Mouse (Mus musculus) forebrain, embryonic 14.5 days (tissue): ENCODE measurements around the gene Trim32. TPM values are rescaled to one million over a fixed set of nuclear protein-coding genes. Genes with fewer than 3 reads are reported as not detected.

Experiments
- ATAC-seq: fragments of 200-750 bp; cut with Nextera tagmentation; 2 replicates; pipeline ENCODE4 v1.8.0; 2017; ENCODE audit warnings: mild to moderate bottlenecking, moderate library complexity
- DNase-seq: peaks from one replicate; pipeline ENCODE4 v3.0.0-alpha.2; 2015; ENCODE audit warnings: low spot score
- H3K27ac ChIP-seq: fragments of 300-500 bp; sonication (generic); 2 replicates; pipeline ENCODE4 v1.5.1; 2014; ENCODE audit warnings: low read depth, mild to moderate bottlenecking, control low read depth, low read length, moderate library complexity
- H3K27me3 ChIP-seq: fragments of 300-500 bp; sonication (generic); replicated peaks from 2 replicates; pipeline ENCODE4 v1.6.1; 2014; ENCODE audit warnings: low read length, control low read depth, mixed read lengths; ENCODE audit not compliant: control insufficient read depth, insufficient read depth
- H3K36me3 ChIP-seq: fragments of 300-500 bp; sonication (generic); 2 replicates; pipeline ENCODE4 v1.6.1; 2014; ENCODE audit warnings: low read length, control low read depth; ENCODE audit not compliant: control insufficient read depth, insufficient read depth
- H3K4me1 ChIP-seq: fragments of 300-500 bp; sonication (generic); 2 replicates; pipeline ENCODE4 v1.6.1; 2014; ENCODE audit warnings: antibody characterized with exemption, low read length, control low read depth; ENCODE audit not compliant: control insufficient read depth, insufficient read depth
- H3K4me2 ChIP-seq: fragments of 300-500 bp; sonication (generic); 2 replicates; pipeline ENCODE4 v1.6.1; 2014; ENCODE audit warnings: mild to moderate bottlenecking, control low read depth, low read length
- H3K4me3 ChIP-seq: fragments of 300-500 bp; sonication (generic); 2 replicates; pipeline ENCODE4 v1.5.1; 2014; ENCODE audit warnings: low read depth, low read length, control low read depth
- H3K9ac ChIP-seq: fragments of 300-500 bp; sonication (generic); 2 replicates; pipeline ENCODE4 v1.6.1; 2014; ENCODE audit warnings: mild to moderate bottlenecking, low read length, control low read depth, moderate library complexity
- H3K9me3 ChIP-seq: fragments of 300-500 bp; sonication (generic); replicated peaks from 2 replicates; pipeline ENCODE4 v1.6.1; 2016; ENCODE audit warnings: low read length, control low read depth, mixed read lengths; ENCODE audit not compliant: control insufficient read depth
- WGBS: fragments of 180-500 bp; shearing (Covaris S2); extraction: QIAGEN DNeasy Blood & Tissue Kit; methylation state at CpG from one replicate; pipeline ENCODE4 v1.1.7; 2014; 5-methylcytosine and 5-hydroxymethylcytosine counted together
- polyA plus RNA-seq: library from polyadenylated mRNA; unstranded; fragments of >200 nt; fragmentation: Nextera tagmentation; extraction: Ambion mirVana; gene quantifications from 2 replicates; pipeline ENCODE4 v1.2.1, GENCODE M21; 2014

The Trim32 gene
- polyA plus RNA-seq, 1 experiment from 2014 or later = 122 TPM

DNA sequence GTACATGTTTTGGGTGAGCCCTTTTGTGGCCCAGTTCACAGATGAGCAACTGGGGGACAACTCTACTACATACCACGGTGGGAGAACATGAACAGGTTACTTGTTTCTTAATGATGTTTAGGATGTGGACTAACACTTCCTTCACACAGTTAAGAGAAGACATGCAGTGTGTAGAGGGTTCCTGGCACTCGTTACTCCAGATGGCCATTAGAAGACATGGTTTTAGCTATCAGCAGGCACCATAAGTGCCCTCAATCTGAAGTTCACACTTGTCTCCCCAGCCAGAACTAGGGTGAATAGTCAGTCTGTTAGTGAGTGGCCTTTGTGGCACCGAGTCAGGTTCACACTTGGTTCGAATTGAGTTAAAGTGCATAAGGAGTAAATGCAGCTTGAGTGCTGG, 3.3 kb downstream of the Trim32 start:
- no peak overlapping the region for H3K4me3 ChIP-seq
- no peak overlapping the region for H3K4me2 ChIP-seq
- peaks cover 2% of the 10 kb centered on the region for H3K36me3 ChIP-seq
- H3K9ac ChIP-seq = no peak overlapping the region
- H3K4me1 ChIP-seq = peaks cover 17% of the 10 kb centered on the region
- H3K27ac ChIP-seq = no peak overlapping the region
- WGBS = 87% methylated on average over 4 of the region's 4 CpGs
- ATAC-seq (no peak), DNase-seq (no peak)
- H3K9me3 ChIP-seq = no peaks in the 10 kb centered on the region
- H3K27me3 ChIP-seq = no peaks in the 10 kb centered on the region

DNA sequence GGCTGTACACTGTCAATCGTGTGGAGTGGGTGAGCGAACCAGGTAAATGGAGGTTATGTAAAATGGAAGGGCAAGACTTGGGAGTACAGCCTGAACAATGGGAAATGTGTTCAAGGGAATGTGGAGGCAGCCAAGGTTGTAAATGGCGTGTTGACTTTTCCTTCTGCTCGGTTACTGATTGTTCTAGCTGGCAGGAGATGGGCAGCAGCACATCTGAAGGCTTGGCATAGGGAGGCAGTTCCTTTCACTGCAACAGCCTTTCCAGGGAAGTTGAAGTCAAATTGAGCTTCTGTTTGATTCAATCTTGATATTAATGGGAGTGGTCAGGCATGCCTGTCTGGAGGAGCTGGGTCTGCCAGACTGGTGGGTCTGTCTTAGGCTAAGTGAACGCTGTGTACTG, 5.5 kb downstream of the Trim32 start:
- DNase-seq = peak; percentile 22
- Histone ChIP-seq H3K4me2 (no peak overlapping the region), H3K27ac (no peak overlapping the region), H3K9ac (no peak overlapping the region), H3K4me1 (peaks cover 15% of the 10 kb centered on the region), H3K4me3 (no peak overlapping the region), H3K36me3 (peaks cover 25% of the 10 kb centered on the region), H3K9me3 (no peaks in the 10 kb centered on the region), H3K27me3 (no peaks in the 10 kb centered on the region)
- 88% methylated on average over 5 of the region's 5 CpGs for WGBS
- no peak for ATAC-seq

DNA sequence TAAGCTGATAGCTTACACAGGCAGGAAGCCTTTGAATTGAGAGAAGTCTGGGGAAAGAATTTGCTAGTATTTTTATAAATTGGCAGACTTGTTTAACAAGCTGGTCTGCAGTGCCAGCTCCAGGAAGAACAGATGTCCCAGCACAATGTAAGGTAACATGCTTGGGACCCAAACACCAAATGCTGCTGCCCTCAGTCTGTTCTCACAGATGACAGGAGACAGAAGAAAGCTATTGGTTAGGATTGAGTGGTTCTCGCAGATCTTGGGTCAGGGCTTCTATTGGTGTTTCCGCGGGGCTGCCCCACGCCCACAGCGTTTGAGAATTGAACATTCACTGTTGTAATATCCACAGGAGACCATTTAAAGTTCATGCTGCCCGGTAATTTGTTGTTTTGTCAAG, 6.1 kb downstream of the Trim32 start:
- Histone ChIP-seq H3K4me1 (peaks cover 13% of the 10 kb centered on the region), H3K36me3 (peaks cover 30% of the 10 kb centered on the region), H3K9me3 (no peaks in the 10 kb centered on the region), H3K9ac (no peak overlapping the region), H3K27ac (no peak overlapping the region), H3K4me2 (no peak overlapping the region), H3K27me3 (no peaks in the 10 kb centered on the region), H3K4me3 (no peak overlapping the region)
- DNase-seq (peak; percentile 69), ATAC-seq (peak; percentile 63)
- 61% methylated on average over 6 of the region's 6 CpGs for WGBS

DNA sequence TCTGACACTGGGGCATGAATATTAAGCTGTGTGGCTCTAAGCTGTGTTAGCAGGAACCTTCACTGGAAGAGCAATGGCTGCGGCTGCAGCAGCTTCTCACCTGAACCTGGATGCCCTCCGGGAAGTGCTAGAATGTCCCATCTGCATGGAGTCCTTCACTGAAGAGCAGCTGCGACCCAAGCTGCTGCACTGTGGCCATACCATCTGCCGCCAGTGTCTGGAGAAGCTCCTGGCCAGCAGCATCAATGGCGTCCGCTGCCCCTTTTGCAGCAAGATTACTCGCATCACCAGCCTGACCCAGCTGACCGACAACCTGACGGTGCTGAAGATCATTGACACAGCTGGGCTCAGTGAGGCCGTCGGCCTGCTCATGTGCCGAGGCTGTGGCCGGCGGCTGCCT, 8.3 kb downstream of the Trim32 start:
- Histone ChIP-seq H3K4me2 (no peak overlapping the region), H3K4me3 (no peak overlapping the region), H3K27ac (no peak overlapping the region), H3K4me1 (peaks cover 8% of the 10 kb centered on the region; the same call in 1 of the 2 replicates), H3K9me3 (no peaks in the 10 kb centered on the region), H3K36me3 (peaks cover 46% of the 10 kb centered on the region), H3K27me3 (no peaks in the 10 kb centered on the region), H3K9ac (no peak overlapping the region)
- 95% methylated on average over 14 of the region's 14 CpGs for WGBS
- no peak for DNase-seq
- no peak for ATAC-seq

DNA sequence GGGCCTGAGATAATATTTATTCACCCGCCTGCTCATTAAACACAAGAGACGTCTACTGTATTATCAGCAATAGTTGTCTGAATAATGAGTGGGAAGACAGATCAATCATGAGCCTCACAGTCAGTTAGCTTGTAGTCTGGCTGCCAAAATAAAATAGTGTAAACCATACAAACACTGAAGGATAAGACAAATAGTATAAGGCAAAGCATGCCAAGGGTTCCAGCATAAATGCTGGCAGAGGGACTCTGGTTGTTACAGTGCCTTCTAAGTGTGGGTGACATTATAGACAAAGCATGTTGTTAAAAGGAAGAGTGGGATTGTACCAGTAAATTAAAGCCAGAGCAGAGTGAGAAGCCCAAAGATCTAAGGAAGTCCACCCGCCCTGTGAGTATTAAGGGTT, 15.3 kb downstream of the Trim32 start:
- Histone ChIP-seq H3K36me3 (peaks cover 42% of the 10 kb centered on the region), H3K4me2 (no peak overlapping the region), H3K27me3 (no peaks in the 10 kb centered on the region), H3K9ac (no peak overlapping the region), H3K4me3 (no peak overlapping the region), H3K27ac (no peak overlapping the region), H3K9me3 (no peaks in the 10 kb centered on the region), H3K4me1 (no peaks in the 10 kb centered on the region)
- WGBS = 83% methylated on average over 3 of the region's 3 CpGs
- no peak for DNase-seq
- no peak for ATAC-seq

DNA sequence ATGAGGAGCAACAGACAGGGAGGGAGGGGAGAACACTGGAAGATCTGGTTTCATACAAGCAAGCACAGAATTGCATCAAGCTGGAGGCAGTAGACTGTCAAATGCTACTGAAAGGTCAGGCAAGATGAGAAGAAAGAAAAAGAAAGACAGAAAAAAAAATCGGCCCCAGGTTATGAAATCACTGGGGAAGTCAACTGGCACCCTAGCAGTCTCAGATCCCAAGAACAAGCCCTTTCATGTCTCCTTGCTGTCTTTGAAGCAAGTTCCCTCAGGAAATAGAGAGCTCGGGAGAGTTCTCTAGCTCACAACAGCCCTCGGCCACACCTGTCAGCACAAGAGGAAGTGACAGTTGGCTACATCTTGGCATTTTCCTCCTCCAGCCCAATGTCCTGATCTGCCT, 33.4 kb downstream of the Trim32 start:
- no peaks in the 10 kb centered on the region for H3K27me3 ChIP-seq
- no peaks in the 10 kb centered on the region for H3K36me3 ChIP-seq
- H3K9me3 ChIP-seq = no peaks in the 10 kb centered on the region
- no peak overlapping the region for H3K27ac ChIP-seq
- no peak overlapping the region for H3K9ac ChIP-seq
- 92% methylated on average over 3 of the region's 3 CpGs for WGBS
- ATAC-seq = no peak
- no peak overlapping the region for H3K4me2 ChIP-seq
- H3K4me3 ChIP-seq = no peak overlapping the region
- H3K4me1 ChIP-seq = no peaks in the 10 kb centered on the region
- no peak for DNase-seq

DNA sequence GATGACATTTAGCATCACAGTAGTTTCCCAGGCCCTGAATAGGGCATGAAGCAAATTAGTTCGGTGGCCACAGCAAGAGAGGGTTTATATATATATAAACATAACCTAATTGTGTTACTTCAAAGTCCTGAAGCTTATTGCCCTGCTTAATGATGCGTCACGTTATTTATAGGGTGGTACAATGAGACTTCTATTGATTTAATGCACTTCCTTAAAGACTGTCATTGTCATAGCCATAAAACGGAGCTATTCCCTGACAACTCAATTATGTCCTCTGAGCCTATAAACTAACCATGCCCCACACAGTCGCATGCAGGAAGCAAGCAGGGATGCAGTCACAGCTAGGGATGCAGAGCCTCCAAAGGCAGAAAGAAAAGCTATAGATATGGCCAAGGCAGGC, 37.8 kb downstream of the Trim32 start:
- no peaks in the 10 kb centered on the region for H3K27me3 ChIP-seq
- no peaks in the 10 kb centered on the region for H3K9me3 ChIP-seq
- no peaks in the 10 kb centered on the region for H3K36me3 ChIP-seq
- ATAC-seq = no peak
- no peak overlapping the region for H3K4me3 ChIP-seq
- H3K27ac ChIP-seq = no peak overlapping the region
- whole genome bisulfite sequencing = 35% methylated on average over 5 of the region's 5 CpGs
- no peak overlapping the region for H3K9ac ChIP-seq
- no peaks in the 10 kb centered on the region for H3K4me1 ChIP-seq
- no peak for DNase-seq
- no peak overlapping the region for H3K4me2 ChIP-seq

DNA sequence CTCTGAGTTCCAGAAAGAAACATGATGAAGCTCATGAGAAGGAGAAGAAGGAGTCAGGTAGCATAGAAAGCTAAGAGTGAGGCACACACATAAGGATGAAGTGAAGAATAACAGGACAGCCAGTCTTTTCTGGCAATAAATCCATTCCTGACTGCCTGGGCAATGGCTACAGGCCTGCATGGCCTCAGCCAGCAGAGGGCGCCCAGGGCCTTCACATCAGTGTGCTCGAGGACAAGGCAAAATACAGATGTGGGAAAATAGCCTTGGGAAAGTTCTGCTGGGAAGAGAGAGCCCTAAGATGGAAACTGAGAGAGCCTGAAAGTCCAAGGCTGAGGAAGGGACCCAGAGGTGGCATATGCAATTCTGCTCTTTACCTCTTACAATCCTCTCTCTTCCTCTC, 49.9 kb downstream of the Trim32 start:
- DNase-seq (peak; percentile 93), ATAC-seq (peak; percentile 91)
- Histone ChIP-seq H3K27ac (no peak overlapping the region), H3K4me1 (no peaks in the 10 kb centered on the region), H3K36me3 (no peaks in the 10 kb centered on the region), H3K4me2 (no peak overlapping the region), H3K9ac (no peak overlapping the region), H3K27me3 (0 out of 2 replicates have a peak, but pooled peaks cover 5% of the 10 kb centered on the region), H3K4me3 (no peak overlapping the region), H3K9me3 (no peaks in the 10 kb centered on the region)
- WGBS = 3% methylated on average over 2 of the region's 2 CpGs

DNA sequence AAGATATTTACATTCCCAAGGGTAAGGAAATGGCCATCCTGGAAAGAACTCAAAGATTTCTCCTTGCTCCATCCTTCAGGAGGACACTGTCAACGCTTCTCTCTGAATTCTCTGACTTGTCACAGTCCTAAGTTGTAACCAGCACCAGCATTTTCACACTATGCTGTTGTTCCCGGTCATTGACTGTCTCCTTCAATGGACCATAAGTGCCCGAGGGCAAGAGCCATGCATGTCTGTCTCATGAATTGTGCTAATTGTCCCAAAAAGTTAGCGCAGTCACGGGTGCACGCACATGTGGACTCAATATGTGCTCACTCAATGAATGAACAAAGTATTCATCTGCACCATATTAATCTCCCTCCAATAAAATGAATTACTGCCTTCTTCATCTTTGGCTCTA, 58.4 kb downstream of the Trim32 start:
- Histone ChIP-seq H3K27ac (no peak overlapping the region), H3K4me3 (no peak overlapping the region), H3K27me3 (no peaks in the 10 kb centered on the region), H3K4me1 (0 out of 2 replicates have a peak, but pooled peaks cover 3% of the 10 kb centered on the region), H3K9ac (no peak overlapping the region), H3K9me3 (no peaks in the 10 kb centered on the region), H3K4me2 (no peak overlapping the region), H3K36me3 (no peaks in the 10 kb centered on the region)
- no peak for DNase-seq
- no peak for ATAC-seq
- 85% methylated on average over 6 of the region's 6 CpGs for WGBS
